Mouse (Mus musculus) liver, embryonic 14.5 days (tissue): ENCODE results near the gene Rpl5.

Source experiments
- CTCF ChIP-seq: IDR thresholded peaks from 2 replicates; pipeline ENCODE4 v1.5.1; 2016; ENCODE audit warnings: antibody characterized with exemption, low read depth, control low read depth
- EP300 ChIP-seq: IDR thresholded peaks from 2 replicates; pipeline ENCODE4 v1.6.1; 2016; ENCODE audit warnings: antibody characterized with exemption, low read depth

GRCm38 (mm10) chr5:107873886-107874302, 26.4 kb upstream of the Rpl5 start:
- TF ChIP-seq CTCF, result no peak
- TF ChIP-seq EP300, result peak; percentile 88
